Mouse (Mus musculus) E14TG2a.4 (cell line): ENCODE measurements at regions not wholly inside any gene's neighbourhood (a gene's known extent, or its start where the extent isn't known, plus 50 kb on each side); places are given as distances from the start of the nearest gene placed in this dataset.

Experiments used
- CTCF ChIP-seq: conservative IDR thresholded peaks from 2 replicates; pipeline ENCODE4 v1.5.1; 2014; ENCODE audit warnings: low read length
- POU5F1 ChIP-seq: IDR thresholded peaks from 2 replicates; pipeline ENCODE4 v1.6.1; 2014; ENCODE audit warnings: low read length, borderline replicate concordance

- TF ChIP-seq CTCF = no peak
- no peak for TF ChIP-seq POU5F1
These were observed 107.1 kb upstream of the Lgalsl start for GRCm38 (mm10) chr11:20937942-20938341.
